ENCODE assay signal across 14 mouse cellular contexts in genomic region chr6:88277242-88277641, GRCm38 (mm10). TPM values are rescaled to one million over a fixed set of nuclear protein-coding genes. Genes with fewer than 3 reads are reported as not detected.
"Had no signal": no experiment of that assay in that cellular context is flagged by ENCODE, and none has a peak within 500 bp of the region (broad histone marks: within the 10 kb centered on the region; RNA-seq: fewer than 3 reads in every experiment).

No protein-coding gene starts in this region.

- DNase-seq: liver, postnatal 0 days; lung, adult 2 months; lung, postnatal 14 days; lung, postnatal 36 days; right cerebral cortex, postnatal 25 days; thymus, adult 18-20 months; thymus, postnatal 14 days; thymus, postnatal 36 days had no signal

- ATAC-seq: liver, postnatal 0 days; lung, postnatal 0 days; midbrain, embryonic 13.5 days; midbrain, embryonic 15.5 days had no signal

RNA-seq across cellular contexts. Expression of gene Dnajb8, which starts 55.2 kb away (rescaled TPM):
- total RNA-seq: megakaryocyte progenitor cell, adult 5-6 weeks; midbrain, postnatal 0 days; neutrophil, adult 5-6 weeks had no signal
